9 mouse cellular contexts compared by ENCODE assay signal in genomic region chr13:56295943-56296658, GRCm38 (mm10). TPM values are rescaled to one million over a fixed set of nuclear protein-coding genes. Genes with fewer than 3 reads are reported as not detected.
A peak's percentile ranks its signal among the peaks of the same experiment; 100 is the strongest.
DNase-seq lines count a peak whose midpoint lies in the region; ATAC-seq lines count a peak whose summit lies in the region.
"Had no signal": no experiment of that assay in that cellular context is flagged by ENCODE, and none has a peak within 500 bp of the region (broad histone marks: within the 10 kb centered on the region; RNA-seq: fewer than 3 reads in every experiment).

Cxcl14 (minus strand) TSS chr13:56296551.

- H3K9ac ChIP-seq in heart, embryonic 14.5 days (ENCODE audit: low read length), result 0 out of 2 replicates have a peak within 1 kb of the TSS, but pooled peaks have one; percentile 49
- H3K9ac ChIP-seq in liver, embryonic 12.5 days, result no peak within 1 kb of the TSS
- peak within 1 kb of the TSS; percentile 47 for H3K9ac ChIP-seq in neural tube, embryonic 14.5 days (replicated peaks; ENCODE audit: low read depth, low read length)

- no peak for ATAC-seq in megakaryocyte, adult 5-6 weeks (ENCODE audit: poor library complexity, severe bottlenecking)
- 0 out of 2 replicates have a peak, but pooled peaks have one; percentile 24 for ATAC-seq in heart, embryonic 14.5 days (ENCODE audit: insufficient number of reproducible peaks, insufficient read depth, low FRiP score, low read depth)
- ATAC-seq in liver, embryonic 12.5 days, result no peak
- peak; percentile 54; the same call in 1 of the 2 replicates for ATAC-seq in neural tube, embryonic 14.5 days (ENCODE audit: low read depth)

- DNase-seq in forebrain, embryonic 10.5 days (ENCODE audit: extremely low spot score, low spot score), result peak; percentile 44
- DNase-seq in kidney, postnatal 10 days, result peak; percentile 74
- no peak for DNase-seq in B cell, adult 2 months

- WGBS in forebrain, embryonic 10.5 days, result under 1% methylated on average over 76 of the region's 76 CpGs
- under 1% methylated on average over 60 of the region's 76 CpGs for WGBS in heart, embryonic 14.5 days
- 2% methylated on average over 71 of the region's 76 CpGs for WGBS in liver, embryonic 12.5 days (ENCODE audit: insufficient replicate concordance)
- 1% methylated on average over 74 of the region's 76 CpGs for WGBS in neural tube, embryonic 14.5 days

- H3K9me3 ChIP-seq in megakaryocyte, embryonic 14.5 days, result peaks cover 12% of the 10 kb centered on the region
- H3K9me3 ChIP-seq in forebrain, embryonic 10.5 days, result no peaks in the 10 kb centered on the region
- peaks cover 4% of the 10 kb centered on the region; the same call in 1 of the 2 replicates for H3K9me3 ChIP-seq in heart, embryonic 14.5 days (ENCODE audit: control insufficient read depth, low read length)
- no peaks in the 10 kb centered on the region for H3K9me3 ChIP-seq in liver, embryonic 12.5 days (replicated peaks)
- H3K9me3 ChIP-seq in neural tube, embryonic 14.5 days (ENCODE audit: control insufficient read depth, low read length), result no peaks in the 10 kb centered on the region

- H3K4me2 ChIP-seq in heart, embryonic 14.5 days (ENCODE audit: low read length), result peak within 1 kb of the TSS; percentile 75
- peak within 1 kb of the TSS; percentile 58 for H3K4me2 ChIP-seq in liver, embryonic 12.5 days
- H3K4me2 ChIP-seq in neural tube, embryonic 14.5 days (ENCODE audit: low read depth, low read length), result peak within 1 kb of the TSS; percentile 67

- H3K27me3 ChIP-seq in megakaryocyte, embryonic 14.5 days (replicated peaks), result peaks cover 77% of the 10 kb centered on the region
- H3K27me3 ChIP-seq in forebrain, embryonic 10.5 days (ENCODE audit: poor library complexity, severe bottlenecking), result peaks cover 89% of the 10 kb centered on the region
- H3K27me3 ChIP-seq in heart, embryonic 14.5 days (ENCODE audit: control insufficient read depth, insufficient read depth, low read length), result peaks cover 80% of the 10 kb centered on the region
- H3K27me3 ChIP-seq in liver, embryonic 12.5 days (replicated peaks), result peaks cover 80% of the 10 kb centered on the region
- H3K27me3 ChIP-seq in neural tube, embryonic 14.5 days (ENCODE audit: control insufficient read depth, insufficient read depth, low read length), result peaks cover 30% of the 10 kb centered on the region

- H3K4me3 ChIP-seq in megakaryocyte, embryonic 14.5 days (replicated peaks), result peak within 1 kb of the TSS; percentile 66
- peak within 1 kb of the TSS; percentile 65 for H3K4me3 ChIP-seq in forebrain, embryonic 10.5 days
- H3K4me3 ChIP-seq in heart, embryonic 14.5 days (ENCODE audit: control insufficient read depth in 1 of 2, insufficient read depth in 1 of 2, low read depth in 1 of 2, low read length in 2 of 2), result peak within 1 kb of the TSS; percentile 28 to 45
- peak within 1 kb of the TSS; percentile 35 for H3K4me3 ChIP-seq in liver, embryonic 12.5 days
- H3K4me3 ChIP-seq in neural tube, embryonic 14.5 days (ENCODE audit: low read depth, low read length), result peak within 1 kb of the TSS; percentile 31

- peaks cover 11% of the 10 kb centered on the region; the same call in 1 of the 2 replicates for H3K4me1 ChIP-seq in megakaryocyte, embryonic 14.5 days
- peaks cover 29% of the 10 kb centered on the region for H3K4me1 ChIP-seq in forebrain, embryonic 10.5 days
- peaks cover 0 to 4% of the 10 kb centered on the region in 2 experiments; a peak in 1 of 4 replicates for H3K4me1 ChIP-seq in heart, embryonic 14.5 days (ENCODE audit: control insufficient read depth in 2 of 2, insufficient read depth in 2 of 2, low read length in 2 of 2)
- 0 out of 2 replicates have a peak, but pooled peaks cover 3% of the 10 kb centered on the region for H3K4me1 ChIP-seq in liver, embryonic 12.5 days
- peaks cover 10% of the 10 kb centered on the region; the same call in 1 of the 2 replicates for H3K4me1 ChIP-seq in neural tube, embryonic 14.5 days (ENCODE audit: control insufficient read depth, insufficient read depth, low read length)

- H3K36me3 ChIP-seq in megakaryocyte, embryonic 14.5 days (replicated peaks; ENCODE audit: low read length), result no peaks in the 10 kb centered on the region
- no peaks in the 10 kb centered on the region for H3K36me3 ChIP-seq in forebrain, embryonic 10.5 days (replicated peaks)
- H3K36me3 ChIP-seq in heart, embryonic 14.5 days (ENCODE audit: control insufficient read depth, insufficient read depth, low read length), result no peaks in the 10 kb centered on the region
- no peaks in the 10 kb centered on the region for H3K36me3 ChIP-seq in liver, embryonic 12.5 days
- H3K36me3 ChIP-seq in neural tube, embryonic 14.5 days (ENCODE audit: control insufficient read depth, insufficient read depth, low read length), result no peaks in the 10 kb centered on the region

- H3K27ac ChIP-seq in forebrain, embryonic 10.5 days, result peak within 1 kb of the TSS; percentile 66
- H3K27ac ChIP-seq in heart, embryonic 14.5 days (replicated peaks in 1 of 2; ENCODE audit: control insufficient read depth in 1 of 2, insufficient read depth in 1 of 2, low read depth in 2 of 2, low read length in 2 of 2), result no peak within 1 kb of the TSS
- no peak within 1 kb of the TSS for H3K27ac ChIP-seq in liver, embryonic 12.5 days
- H3K27ac ChIP-seq in neural tube, embryonic 14.5 days (ENCODE audit: low read depth, low read length), result no peak within 1 kb of the TSS
- H3K27ac ChIP-seq: macrophage had no signal

RNA-seq across cellular contexts. Expression of gene Cxcl14, which starts in this region (rescaled TPM):
- polyA plus RNA-seq in megakaryocyte, embryonic 14.5 days (2012; ENCODE audit: insufficient read depth, low replicate concordance), result 1.7 TPM in 1 of 2 replicates, not detected in the other
- total RNA-seq in megakaryocyte, adult 5-6 weeks (2015), result 0.14 and 0.78 TPM in 2 replicates
- total RNA-seq in megakaryocyte, adult 5-6 weeks (2017), result 0.11 and 0.28 TPM in 2 replicates
- polyA plus RNA-seq in forebrain, embryonic 10.5 days (2016; fragmentation: Nextera tagmentation; extraction: Ambion mirVana), result 2.3 and 2.7 TPM in 2 replicates
- 0.18 and 0.59 TPM in 2 replicates for polyA plus RNA-seq in heart, embryonic 14.5 days (2014; fragmentation: Nextera tagmentation; extraction: Ambion mirVana)
- 0.41 and 1.6 TPM in 2 replicates for polyA plus RNA-seq in liver, embryonic 12.5 days (2016; fragmentation: Nextera tagmentation; extraction: Ambion mirVana)
- 1.6 and 2.5 TPM in 2 replicates for polyA plus RNA-seq in neural tube, embryonic 14.5 days (2014; fragmentation: Nextera tagmentation; extraction: Ambion mirVana)

Comparison
In these comparisons a context has a peak if more than half of its experiments do, and no peak if none do; other contexts are left out.
1. Peak in ATAC-seq, H3K4me3 ChIP-seq, H3K9ac ChIP-seq and H3K4me2 ChIP-seq in heart, embryonic 14.5 days; RNA of the gene not detected or under 1 TPM.
2. DNase-seq: peak in forebrain, embryonic 10.5 days (single experiment) and kidney, postnatal 10 days (single experiment); none in B cell, adult 2 months (0 of 2).
3. Peak in every context shown above with its lines, with median percentiles within 50 percentile points of each other: H3K4me3 ChIP-seq and H3K4me2 ChIP-seq.